In the genomic region with DNA sequence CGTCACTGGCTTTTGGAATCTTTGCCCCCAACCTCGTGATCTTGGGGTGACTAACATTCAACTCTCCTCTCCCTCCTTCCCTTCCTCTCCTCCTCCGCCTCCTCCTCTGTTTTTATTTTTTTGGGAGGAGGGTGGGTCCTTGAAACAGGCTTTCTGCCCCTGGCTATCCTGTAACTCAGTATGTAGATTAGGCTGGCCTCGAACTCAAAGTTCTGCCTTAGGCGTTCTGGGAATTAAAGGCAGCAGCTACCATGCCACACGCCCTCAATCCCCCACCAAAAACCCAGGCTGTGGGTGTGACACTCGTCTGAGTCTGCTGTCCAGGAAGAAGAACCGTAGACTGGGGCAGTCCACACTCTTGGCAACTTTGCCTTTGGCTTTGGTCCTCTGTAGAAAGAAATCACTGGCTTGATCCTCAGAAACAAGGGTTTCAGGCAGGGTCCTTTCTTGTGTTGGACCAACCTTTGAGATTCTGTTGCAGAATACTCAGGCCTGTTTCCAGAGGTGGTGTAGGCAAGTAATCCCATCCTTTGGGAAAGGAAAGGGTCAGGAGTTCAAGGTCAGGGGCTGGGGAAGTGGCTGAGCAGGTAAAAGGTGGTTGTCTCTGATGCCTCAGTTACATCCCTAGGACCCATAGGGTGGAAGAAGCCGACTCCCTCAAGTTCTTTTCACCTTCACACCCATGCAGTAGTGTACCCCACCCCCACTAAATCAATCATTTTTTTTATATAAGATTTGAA, we compare ENCODE assay signal across 8 mouse cellular contexts. TPM values are rescaled to one million over a fixed set of nuclear protein-coding genes. Genes with fewer than 3 reads are reported as not detected.
A peak's percentile ranks its signal among the peaks of the same experiment; 100 is the strongest.
DNase-seq lines count a peak whose midpoint lies in the region; ATAC-seq and TF ChIP-seq lines count a peak whose summit lies in the region.

No protein-coding gene starts in this region.

- peak overlapping the region; percentile 60; the same call in 1 of the 2 replicates for H3K4me3 ChIP-seq in spleen, adult 2 months (ENCODE audit: extremely low read depth, insufficient read depth, insufficient read length)
- peak overlapping the region; percentile 69 for H3K4me3 ChIP-seq in forebrain, embryonic 11.5 days (ENCODE audit: low read depth, low read length)
- H3K4me3 ChIP-seq in liver, embryonic 11.5 days (ENCODE audit: low read depth, low read length) = peak overlapping the region; percentile 77

- 13% methylated on average over 9 of the region's 9 CpGs for WGBS in spleen, adult 2 months
- WGBS in forebrain, embryonic 11.5 days = 15% methylated on average over 9 of the region's 9 CpGs
- 11% methylated on average over 9 of the region's 9 CpGs for WGBS in liver, embryonic 11.5 days

- H3K4me1 ChIP-seq in spleen, adult 2 months (ENCODE audit: control insufficient read depth, insufficient read depth, insufficient read length) = peaks cover 4% of the 10 kb centered on the region; the same call in 1 of the 2 replicates
- H3K4me1 ChIP-seq in forebrain, embryonic 11.5 days (replicated peaks; ENCODE audit: control insufficient read depth, insufficient read depth, low read length) = peaks cover 16% of the 10 kb centered on the region; the same call in 1 of the 2 replicates
- H3K4me1 ChIP-seq in liver, embryonic 11.5 days (replicated peaks; ENCODE audit: control insufficient read depth, insufficient read depth, low read length) = peaks cover 17% of the 10 kb centered on the region

- no peaks in the 10 kb centered on the region for H3K36me3 ChIP-seq in spleen, adult 2 months (ENCODE audit: control insufficient read depth, insufficient read depth, low read length)
- H3K36me3 ChIP-seq in forebrain, embryonic 11.5 days (ENCODE audit: control insufficient read depth, insufficient read depth, low read length) = peaks cover 2% of the 10 kb centered on the region; the same call in 1 of the 2 replicates
- peaks cover 8% of the 10 kb centered on the region for H3K36me3 ChIP-seq in liver, embryonic 11.5 days (ENCODE audit: control insufficient read depth, insufficient read depth, low read length)

- no peak for DNase-seq in spleen, adult 2 months (ENCODE audit: low read depth in 1 of 2, low spot score in 2 of 2)
- DNase-seq in spleen, postnatal 14 days (ENCODE audit: low spot score in 2 of 2) = no peak
- DNase-seq in forebrain, embryonic 11.5 days (ENCODE audit: low spot score) = no peak
- DNase-seq in liver, embryonic 11.5 days (ENCODE audit: low spot score) = no peak
- no peak for DNase-seq in ovary, adult 18-20 months (ENCODE audit: low spot score)
- DNase-seq in frontal cortex, postnatal 10 days (ENCODE audit: low spot score in 2 of 2) = no peak
- DNase-seq in c-Kit-positive CD71-positive TER-119-positive erythroid progenitor cells, embryonic 14.5 days (ENCODE audit: low spot score) = no peak
- no peak for DNase-seq in layer of hippocampus, postnatal 36 days

- H3K9ac ChIP-seq in forebrain, embryonic 11.5 days (ENCODE audit: low read length) = peak overlapping the region; percentile 70
- peak overlapping the region; percentile 82 for H3K9ac ChIP-seq in liver, embryonic 11.5 days (ENCODE audit: low read depth, low read length)

- H3K9me3 ChIP-seq in forebrain, embryonic 11.5 days (ENCODE audit: control insufficient read depth, low read length) = no peaks in the 10 kb centered on the region
- H3K9me3 ChIP-seq in liver, embryonic 11.5 days (ENCODE audit: control insufficient read depth, low read length) = no peaks in the 10 kb centered on the region

- H3K27me3 ChIP-seq in spleen, adult 2 months (ENCODE audit: control insufficient read depth, insufficient read depth, low read length) = no peaks in the 10 kb centered on the region
- H3K27me3 ChIP-seq in forebrain, embryonic 11.5 days (ENCODE audit: control insufficient read depth, insufficient read depth, low read length) = no peaks in the 10 kb centered on the region
- 0 out of 2 replicates have a peak, but pooled peaks cover 2% of the 10 kb centered on the region for H3K27me3 ChIP-seq in liver, embryonic 11.5 days (replicated peaks; ENCODE audit: control insufficient read depth, insufficient read depth, low read length)

- TF ChIP-seq CTCF in spleen, adult 2 months (IDR thresholded peaks at IDR 0.05; ENCODE audit: extremely low read depth, insufficient read depth, insufficient read length, insufficient replicate concordance) = no peak

- peak overlapping the region; percentile 69 for H3K4me2 ChIP-seq in forebrain, embryonic 11.5 days (ENCODE audit: low read depth, low read length, severe bottlenecking)
- H3K4me2 ChIP-seq in liver, embryonic 11.5 days = peak overlapping the region; percentile 77

- ATAC-seq in forebrain, embryonic 11.5 days (replicated peaks; ENCODE audit: low FRiP score) = no peak
- peak; percentile 35; the same call in 1 of the 2 replicates for ATAC-seq in liver, embryonic 11.5 days (replicated peaks; ENCODE audit: low FRiP score)

- TF ChIP-seq POLR2A in spleen, adult 2 months (IDR thresholded peaks at IDR 0.05; ENCODE audit: low read depth, low read length) = no peak

- no peak overlapping the region for H3K27ac ChIP-seq in spleen, adult 2 months (ENCODE audit: insufficient read depth, low read length)
- no peak overlapping the region for H3K27ac ChIP-seq in forebrain, embryonic 11.5 days (ENCODE audit: low read depth, low read length)
- H3K27ac ChIP-seq in liver, embryonic 11.5 days (ENCODE audit: low read depth, low read length) = peak overlapping the region; percentile 40; the same call in 1 of the 2 replicates

RNA-seq across cellular contexts. Expression of gene BC030867, which starts 0.8 kb away (rescaled TPM):
- 1.9 and 4.5 TPM in 2 replicates for polyA plus RNA-seq in spleen, adult 2 months (2012; rRNA removed)
- polyA plus RNA-seq in forebrain, embryonic 11.5 days (2014; fragmentation: Nextera tagmentation; extraction: Ambion mirVana) = 23.5 and 26.6 TPM in 2 replicates
- 28.2 and 29.4 TPM in 2 replicates for polyA plus RNA-seq in liver, embryonic 11.5 days (2014; fragmentation: Nextera tagmentation; extraction: Ambion mirVana)
- total RNA-seq in layer of hippocampus, postnatal 36 days (2021) = 1 to 10 TPM in 1 of 2 experiments, under 1 TPM in 1; 0.58 to 1.5 TPM

RNA-seq across cellular contexts. Expression of gene Asb16, which starts 19.0 kb away (rescaled TPM):
- 0.13 and 0.19 TPM in 2 replicates for polyA plus RNA-seq in spleen, adult 2 months (2012; rRNA removed)
- not detected in 2 replicates for polyA plus RNA-seq in forebrain, embryonic 11.5 days (2014; fragmentation: Nextera tagmentation; extraction: Ambion mirVana)
- 0.05 and 0.12 TPM in 2 replicates for polyA plus RNA-seq in liver, embryonic 11.5 days (2014; fragmentation: Nextera tagmentation; extraction: Ambion mirVana)
- 1 to 10 TPM; 1.0 to 1.2 TPM for total RNA-seq in layer of hippocampus, postnatal 36 days (2021)

RNA-seq across cellular contexts. Expression of gene Hdac5, which starts 19.6 kb away (rescaled TPM):
- 71.9 and 97.7 TPM in 2 replicates for polyA plus RNA-seq in spleen, adult 2 months (2012; rRNA removed)
- polyA plus RNA-seq in forebrain, embryonic 11.5 days (2014; fragmentation: Nextera tagmentation; extraction: Ambion mirVana) = 35.0 and 36.8 TPM in 2 replicates
- polyA plus RNA-seq in liver, embryonic 11.5 days (2014; fragmentation: Nextera tagmentation; extraction: Ambion mirVana) = 23.8 and 26.0 TPM in 2 replicates
- 100 to 1,000 TPM; 227 to 234 TPM for total RNA-seq in layer of hippocampus, postnatal 36 days (2021)

RNA-seq across cellular contexts. Expression of gene Tmub2, which starts 35.2 kb away (rescaled TPM):
- polyA plus RNA-seq in spleen, adult 2 months (2012; rRNA removed) = 31.6 and 41.1 TPM in 2 replicates
- polyA plus RNA-seq in forebrain, embryonic 11.5 days (2014; fragmentation: Nextera tagmentation; extraction: Ambion mirVana) = 50.0 and 58.5 TPM in 2 replicates
- 41.6 and 44.8 TPM in 2 replicates for polyA plus RNA-seq in liver, embryonic 11.5 days (2014; fragmentation: Nextera tagmentation; extraction: Ambion mirVana)
- 10 to 100 TPM; 64.2 to 64.8 TPM for total RNA-seq in layer of hippocampus, postnatal 36 days (2021)

RNA-seq across cellular contexts. Expression of gene Atxn7l3, which starts 46.9 kb away (rescaled TPM):
- polyA plus RNA-seq in spleen, adult 2 months (2012; rRNA removed) = 39.8 and 45.1 TPM in 2 replicates
- 20.8 and 21.7 TPM in 2 replicates for polyA plus RNA-seq in forebrain, embryonic 11.5 days (2014; fragmentation: Nextera tagmentation; extraction: Ambion mirVana)
- 11.4 and 14.7 TPM in 2 replicates for polyA plus RNA-seq in liver, embryonic 11.5 days (2014; fragmentation: Nextera tagmentation; extraction: Ambion mirVana)
- total RNA-seq in layer of hippocampus, postnatal 36 days (2021) = 100 to 1,000 TPM; 172 to 173 TPM
